Mouse (Mus musculus): ENCODE results near the gene Actn1. TPM values are rescaled to one million over a fixed set of nuclear protein-coding genes. Genes with fewer than 3 reads are reported as not detected.
A peak's percentile ranks its signal among the peaks of the same experiment; 100 is the strongest.

The Actn1 gene
- polyA plus RNA-seq, 1 experiment from 2014 or later: 32.5 TPM

DNA sequence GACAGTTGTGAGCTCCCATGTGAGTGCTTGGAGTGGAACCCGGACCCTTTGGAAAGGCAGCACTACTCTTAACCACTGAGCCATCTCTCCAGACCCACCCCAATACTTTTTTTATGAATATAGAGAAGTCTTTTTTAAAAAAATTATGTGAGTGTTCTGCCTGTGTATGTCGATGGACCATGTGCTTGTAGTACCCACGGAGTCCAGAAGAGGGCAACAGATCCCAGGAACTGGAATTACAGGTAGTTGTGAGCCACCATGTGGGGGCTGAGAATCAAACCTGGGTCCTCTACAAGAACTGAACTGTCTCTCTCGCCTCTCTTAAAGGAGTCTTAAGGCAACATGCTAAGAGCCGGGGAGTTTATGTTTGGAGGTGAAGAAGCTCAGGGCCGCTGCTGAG, 108.3 kb downstream of the Actn1 start:
- H3K4me3 ChIP-seq (replicated peaks; ENCODE audit: low read depth, low read length): no peak overlapping the region
- no peak overlapping the region for H3K4me2 ChIP-seq (ENCODE audit: low read length)
- DNase-seq (ENCODE audit: low spot score): no peak
- no peaks in the 10 kb centered on the region for H3K27me3 ChIP-seq (ENCODE audit: insufficient read depth, low read length)
- H3K9me3 ChIP-seq (replicated peaks; ENCODE audit: low read length): no peaks in the 10 kb centered on the region
- no peak for ATAC-seq (replicated peaks; ENCODE audit: low FRiP score, low read depth)
- TF ChIP-seq CTCF (IDR thresholded peaks at IDR 0.05; ENCODE audit: low read depth): peak; percentile 44; the same call in 1 of the 2 replicates
- no peak overlapping the region for H3K27ac ChIP-seq
- no peak overlapping the region for H3K9ac ChIP-seq (ENCODE audit: low read depth, low read length)
- no peaks in the 10 kb centered on the region for H3K36me3 ChIP-seq (ENCODE audit: insufficient read depth, low read length)
- WGBS: 90% methylated on average over 6 of the region's 6 CpGs
- no peaks in the 10 kb centered on the region for H3K4me1 ChIP-seq (replicated peaks; ENCODE audit: insufficient read depth, low read length)

DNA sequence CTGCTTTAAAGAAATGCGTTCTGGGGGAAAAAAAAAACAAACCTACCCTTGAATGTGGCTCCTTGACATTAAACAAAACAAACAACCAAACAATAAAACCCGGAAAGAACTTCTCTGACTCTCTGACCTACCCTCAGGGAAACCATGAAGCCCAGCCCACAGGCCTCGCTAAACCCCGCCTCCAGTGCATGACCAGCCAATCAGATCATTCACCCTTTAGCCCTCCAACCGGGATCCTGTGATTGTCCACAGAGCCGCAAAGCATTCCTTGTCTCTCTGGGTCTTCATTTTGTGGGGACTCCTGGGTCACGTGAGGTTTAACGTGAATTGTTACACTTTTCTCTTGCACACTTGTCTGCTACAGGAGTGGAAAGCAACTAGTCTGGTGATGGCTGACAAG, 109.5 kb downstream of the Actn1 start:
- peak; percentile 53 for DNase-seq (ENCODE audit: low spot score)
- TF ChIP-seq CTCF (IDR thresholded peaks at IDR 0.05; ENCODE audit: low read depth): no peak
- no peak overlapping the region for H3K4me2 ChIP-seq (ENCODE audit: low read length)
- no peaks in the 10 kb centered on the region for H3K4me1 ChIP-seq (replicated peaks; ENCODE audit: insufficient read depth, low read length)
- H3K36me3 ChIP-seq (ENCODE audit: insufficient read depth, low read length): no peaks in the 10 kb centered on the region
- H3K27me3 ChIP-seq (ENCODE audit: insufficient read depth, low read length): no peaks in the 10 kb centered on the region
- 30% methylated on average over 8 of the region's 8 CpGs for WGBS
- no peak overlapping the region for H3K27ac ChIP-seq
- H3K9me3 ChIP-seq (replicated peaks; ENCODE audit: low read length): no peaks in the 10 kb centered on the region
- H3K4me3 ChIP-seq (replicated peaks; ENCODE audit: low read depth, low read length): no peak overlapping the region
- no peak overlapping the region for H3K9ac ChIP-seq (ENCODE audit: low read depth, low read length)
- no peak for ATAC-seq (replicated peaks; ENCODE audit: low FRiP score, low read depth)

DNA sequence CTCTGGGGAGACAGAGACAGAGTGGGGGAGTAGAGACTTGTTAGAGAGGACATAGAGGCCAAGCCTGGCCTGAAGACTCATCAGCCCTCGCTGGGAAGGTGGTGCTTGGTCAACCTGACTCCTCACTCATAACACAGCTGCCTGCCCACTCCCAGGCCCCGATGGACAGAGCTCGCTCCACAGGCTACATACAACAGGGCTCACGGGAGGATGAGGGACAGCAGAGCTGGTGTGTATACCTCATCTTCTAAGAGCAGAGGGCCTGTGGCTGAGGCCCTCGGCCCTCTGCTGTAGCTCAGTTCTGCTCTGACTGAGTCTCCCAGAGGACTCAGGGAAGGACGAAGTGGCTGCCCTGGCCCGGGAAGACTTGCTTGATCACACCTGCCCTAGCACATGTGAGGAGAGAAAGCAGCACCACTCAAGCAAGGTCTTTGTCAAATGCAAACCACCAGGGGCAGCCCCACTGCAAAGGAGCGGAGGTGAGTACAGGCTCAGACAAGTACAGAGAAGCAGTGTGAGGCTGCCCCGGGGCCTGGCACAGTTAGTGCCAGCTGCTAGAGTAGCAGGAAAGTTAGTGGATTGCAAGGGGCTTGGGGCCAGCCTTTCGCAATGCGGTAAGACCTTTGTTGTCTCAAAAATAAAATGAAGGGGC, 112.5 kb downstream of the Actn1 start:
- no peak overlapping the region for H3K4me2 ChIP-seq (ENCODE audit: low read length)
- H3K4me3 ChIP-seq (replicated peaks; ENCODE audit: low read depth, low read length): no peak overlapping the region
- ATAC-seq (replicated peaks; ENCODE audit: low FRiP score, low read depth) (0 out of 2 replicates have a peak, but pooled peaks have one; percentile 6), DNase-seq (ENCODE audit: low spot score) (no peak)
- H3K27me3 ChIP-seq (ENCODE audit: insufficient read depth, low read length): no peaks in the 10 kb centered on the region
- no peaks in the 10 kb centered on the region for H3K4me1 ChIP-seq (replicated peaks; ENCODE audit: insufficient read depth, low read length)
- no peaks in the 10 kb centered on the region for H3K9me3 ChIP-seq (replicated peaks; ENCODE audit: low read length)
- no peak overlapping the region for H3K27ac ChIP-seq
- no peak for TF ChIP-seq CTCF (IDR thresholded peaks at IDR 0.05; ENCODE audit: low read depth)
- no peaks in the 10 kb centered on the region for H3K36me3 ChIP-seq (ENCODE audit: insufficient read depth, low read length)
- 84% methylated on average over 11 of the region's 11 CpGs for WGBS
- no peak overlapping the region for H3K9ac ChIP-seq (ENCODE audit: low read depth, low read length)

DNA sequence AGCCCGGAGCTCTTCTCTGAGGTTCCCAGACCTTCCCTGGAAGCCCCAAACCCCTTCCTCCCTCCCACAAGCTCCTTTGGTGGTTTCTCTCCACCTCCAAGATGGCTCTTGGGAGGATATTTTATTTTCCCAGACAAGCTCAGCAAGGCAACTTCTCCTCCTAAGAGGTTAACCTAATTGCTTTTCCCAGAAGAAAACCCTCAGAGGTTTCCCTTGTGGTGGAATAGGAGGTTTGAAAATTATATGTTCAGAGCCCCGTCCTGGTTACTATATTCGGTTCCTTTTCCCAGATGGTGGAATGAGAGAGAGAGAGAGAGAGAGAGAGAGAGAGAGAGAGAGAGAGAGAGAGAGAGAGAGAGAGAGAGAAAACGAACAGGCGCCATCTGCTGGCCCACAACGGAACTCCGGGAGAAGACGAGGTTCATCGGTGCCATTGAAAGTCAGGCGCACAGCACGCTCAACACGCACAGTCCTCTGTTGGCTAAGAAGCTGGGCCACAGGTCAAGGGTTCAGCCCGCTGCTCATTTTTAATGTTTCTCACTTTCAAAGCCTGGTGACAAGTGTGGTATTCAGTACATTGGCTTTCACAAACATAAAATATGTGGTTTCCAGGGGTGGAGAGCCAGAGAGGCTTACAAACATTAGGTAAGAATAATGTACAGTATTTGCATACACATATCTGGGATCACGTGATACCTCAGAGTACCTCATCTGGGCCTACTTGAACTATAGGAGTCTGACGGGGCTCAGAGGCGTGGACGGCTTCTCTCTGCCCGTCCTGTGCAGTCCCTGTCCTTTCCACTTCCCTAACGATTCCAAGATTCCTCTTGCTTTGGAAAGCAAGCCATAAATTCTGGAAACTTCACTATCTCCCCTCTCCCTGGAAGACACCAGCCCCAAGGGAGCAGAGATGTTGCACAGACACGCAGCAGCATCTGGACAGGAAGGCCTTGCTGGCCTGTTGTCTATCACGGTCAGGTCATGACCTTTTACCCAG, 113.6 kb downstream of the Actn1 start:
- Histone ChIP-seq H3K9me3 (replicated peaks; ENCODE audit: low read length) (no peaks in the 10 kb centered on the region), H3K4me2 (ENCODE audit: low read length) (no peak overlapping the region), H3K9ac (ENCODE audit: low read depth, low read length) (no peak overlapping the region), H3K36me3 (ENCODE audit: insufficient read depth, low read length) (no peaks in the 10 kb centered on the region), H3K4me1 (replicated peaks; ENCODE audit: insufficient read depth, low read length) (no peaks in the 10 kb centered on the region), H3K27ac (0 out of 2 replicates have a peak overlapping the region, but pooled peaks have one; percentile 10), H3K4me3 (replicated peaks; ENCODE audit: low read depth, low read length) (no peak overlapping the region), H3K27me3 (ENCODE audit: insufficient read depth, low read length) (no peaks in the 10 kb centered on the region)
- DNase-seq (ENCODE audit: low spot score): peak; percentile 86
- ATAC-seq (replicated peaks; ENCODE audit: low FRiP score, low read depth): peak; percentile 55; the same call in 1 of the 2 replicates
- TF ChIP-seq CTCF (IDR thresholded peaks at IDR 0.05; ENCODE audit: low read depth): peak; percentile 86
- 35% methylated on average over 21 of the region's 21 CpGs for WGBS

DNA sequence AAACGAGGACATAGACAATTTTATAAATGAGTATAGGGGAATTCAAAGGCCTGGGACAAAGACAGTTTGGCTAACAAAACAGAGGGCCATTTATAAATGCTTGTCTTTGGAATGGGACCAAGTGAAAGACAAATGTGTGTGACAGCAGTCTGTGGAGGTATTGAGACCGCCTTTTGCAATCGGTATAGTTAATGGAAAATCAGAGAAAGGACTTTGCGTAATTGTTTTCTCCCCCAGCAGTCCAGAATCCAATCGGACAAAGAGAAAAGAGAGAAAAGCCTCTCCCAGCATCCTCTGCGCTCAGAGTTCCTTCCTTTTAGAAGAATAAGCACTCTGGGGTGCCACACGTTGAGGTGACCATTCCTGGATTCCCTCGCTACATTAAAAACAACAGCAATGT, 114.8 kb downstream of the Actn1 start:
- H3K4me3 ChIP-seq (replicated peaks; ENCODE audit: low read depth, low read length): no peak overlapping the region
- no peak for ATAC-seq (replicated peaks; ENCODE audit: low FRiP score, low read depth)
- no peak overlapping the region for H3K27ac ChIP-seq
- no peak overlapping the region for H3K9ac ChIP-seq (ENCODE audit: low read depth, low read length)
- H3K4me1 ChIP-seq (replicated peaks; ENCODE audit: insufficient read depth, low read length): no peaks in the 10 kb centered on the region
- DNase-seq (ENCODE audit: low spot score): no peak
- WGBS: 73% methylated on average over 8 of the region's 8 CpGs
- no peaks in the 10 kb centered on the region for H3K9me3 ChIP-seq (replicated peaks; ENCODE audit: low read length)
- no peaks in the 10 kb centered on the region for H3K36me3 ChIP-seq (ENCODE audit: insufficient read depth, low read length)
- H3K4me2 ChIP-seq (ENCODE audit: low read length): no peak overlapping the region
- no peaks in the 10 kb centered on the region for H3K27me3 ChIP-seq (ENCODE audit: insufficient read depth, low read length)
- no peak for TF ChIP-seq CTCF (IDR thresholded peaks at IDR 0.05; ENCODE audit: low read depth)

DNA sequence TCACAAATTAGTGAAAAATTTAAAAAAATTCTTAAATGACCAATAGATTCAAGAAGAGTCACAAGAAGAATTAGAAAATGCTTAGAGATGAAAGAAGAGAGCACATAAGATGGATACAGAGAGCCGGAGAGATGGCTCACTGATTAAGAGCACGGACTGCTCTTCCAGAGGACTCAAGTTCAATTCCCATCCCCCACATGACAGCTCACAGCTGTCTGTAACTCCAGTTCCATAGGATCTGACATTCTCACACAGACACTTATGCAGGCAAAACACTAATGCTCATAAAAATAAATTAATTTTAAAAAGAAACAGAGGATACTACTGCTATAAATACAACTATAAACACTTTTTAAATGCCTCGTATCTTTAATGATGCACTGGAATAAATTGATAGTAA, 115.3 kb downstream of the Actn1 start:
- Histone ChIP-seq H3K4me2 (ENCODE audit: low read length) (no peak overlapping the region), H3K9me3 (replicated peaks; ENCODE audit: low read length) (no peaks in the 10 kb centered on the region), H3K9ac (ENCODE audit: low read depth, low read length) (no peak overlapping the region), H3K4me1 (replicated peaks; ENCODE audit: insufficient read depth, low read length) (no peaks in the 10 kb centered on the region), H3K27ac (no peak overlapping the region), H3K27me3 (ENCODE audit: insufficient read depth, low read length) (no peaks in the 10 kb centered on the region), H3K36me3 (ENCODE audit: insufficient read depth, low read length) (no peaks in the 10 kb centered on the region), H3K4me3 (replicated peaks; ENCODE audit: low read depth, low read length) (no peak overlapping the region)
- ATAC-seq (replicated peaks; ENCODE audit: low FRiP score, low read depth) (no peak), DNase-seq (ENCODE audit: low spot score) (peak; percentile 39)
- 45% methylated on average over 3 of the region's 3 CpGs for WGBS
- TF ChIP-seq CTCF (IDR thresholded peaks at IDR 0.05; ENCODE audit: low read depth): no peak
